Mouse (Mus musculus) neural tube, postnatal 0 days (tissue): Measurements from ENCODE around the gene Rhox9. TPM values are rescaled to one million over a fixed set of nuclear protein-coding genes. Genes with fewer than 3 reads are reported as not detected.

ENCODE experiments used
- polyA plus RNA-seq: library from polyadenylated mRNA; unstranded; fragments of >200 nt; fragmentation: Nextera tagmentation; extraction: Ambion mirVana; gene quantifications from 2 replicates; pipeline ENCODE4 v1.2.1, GENCODE M21; 2015

The Rhox9 gene
- not detected in 2 replicates for polyA plus RNA-seq

GRCm38 (mm10) chrX:37901670-37902069 lies at the start of gene Rhox9:
TSS of gene Rhox9 (minus strand) at chrX:37901770.

GRCm38 (mm10) chrX:37897132-37897531 lies 4.4 kb downstream of the Rhox9 start, which contains the start of gene Rhox7b:
TSS of gene Rhox7b (minus strand) at chrX:37897232.

GRCm38 (mm10) chrX:37878844-37879243 lies 22.7 kb downstream of the Rhox9 start, which contains the start of gene Rhox8:
TSS of gene Rhox8 (minus strand) at chrX:37878944.

Other genes with a start within 250 kb of the Rhox9 start
- not detected in 2 replicates for gene Rhox3h, start 233.0 kb downstream of the Rhox9 start, polyA plus RNA-seq
- not detected in 2 replicates for gene Rhox2h, start 228.5 kb downstream of the Rhox9 start, polyA plus RNA-seq
- 0.35 and 0.75 TPM in 2 replicates for gene Rhox5, start 96.9 kb downstream of the Rhox9 start, polyA plus RNA-seq
- gene Rhox6, start 74.9 kb downstream of the Rhox9 start, polyA plus RNA-seq = not detected in 2 replicates
- not detected in 2 replicates for gene Rhox7a, start 70.1 kb downstream of the Rhox9 start, polyA plus RNA-seq
- not detected in 2 replicates for gene Rhox8, start 22.8 kb downstream of the Rhox9 start, polyA plus RNA-seq
- not detected in 2 replicates for gene Rhox7b, start 4.5 kb downstream of the Rhox9 start, polyA plus RNA-seq
- gene Btg1-ps1, start 117.0 kb upstream of the Rhox9 start, polyA plus RNA-seq = not detected in 2 replicates
- not detected in 2 replicates for gene Btg1-ps2, start 141.3 kb upstream of the Rhox9 start, polyA plus RNA-seq
- not detected in 2 replicates for gene Rhox10, start 164.7 kb upstream of the Rhox9 start, polyA plus RNA-seq
- gene Rhox11, start 183.4 kb upstream of the Rhox9 start, polyA plus RNA-seq = not detected in 2 replicates
- not detected in 2 replicates for gene Rhox12, start 209.1 kb upstream of the Rhox9 start, polyA plus RNA-seq
- gene Rhox13, start 219.4 kb upstream of the Rhox9 start, polyA plus RNA-seq = 0.18 TPM in 1 of 2 replicates, not detected in the other